Mouse (Mus musculus) myocyte (in vitro differentiated cells): ENCODE results near the gene Ric1.

Source experiments
- MYOD1 ChIP-seq, 3 experiments: IDR thresholded peaks; one replicate each; pipeline ENCODE4 v1.6.1; 2011; ENCODE audit warnings: control low read depth in 2 of 3, low read depth in 2 of 3, mild to moderate bottlenecking in 2 of 3, moderate library complexity in 1 of 3; ENCODE audit not compliant: insufficient read length in 2 of 3, control insufficient read depth in 1 of 3
- POLR2AphosphoS2 ChIP-seq: IDR thresholded peaks from one replicate; pipeline ENCODE4 v1.6.1; 2011; ENCODE audit warnings: low read depth, control low read depth; ENCODE audit not compliant: insufficient read length
- USF1 ChIP-seq: IDR thresholded peaks from one replicate; pipeline ENCODE4 v1.6.1; 2011; ENCODE audit warnings: low read depth, mild to moderate bottlenecking, control low read depth, moderate library complexity

DNA sequence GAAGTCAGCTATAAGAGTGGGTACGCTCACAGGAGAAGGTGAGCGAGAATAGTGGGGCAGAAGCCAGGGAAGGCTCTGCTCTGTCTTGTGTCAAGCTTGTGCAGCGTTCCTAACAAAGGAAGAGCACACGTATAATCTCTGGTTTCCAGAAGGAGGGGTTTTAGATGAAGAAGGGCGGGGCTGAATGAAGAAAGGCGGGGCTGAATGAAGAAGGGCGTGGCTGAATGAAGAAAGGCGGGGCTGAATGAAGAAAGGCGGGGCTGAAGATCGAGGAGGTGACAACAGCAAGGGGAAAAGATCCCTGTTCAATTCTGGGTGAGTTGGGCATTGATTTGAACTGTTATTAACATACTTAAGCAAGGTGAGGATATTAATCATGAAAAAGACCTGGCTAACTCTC is 6.1 kb upstream of the Ric1 start:
- TF ChIP-seq POLR2AphosphoS2 (no peak), MYOD1 (IDR thresholded peaks at IDR 0.05; ENCODE audit: control insufficient read depth in 1 of 3, insufficient read length in 2 of 3, low read depth in 2 of 3) (no peak), USF1 (no peak)
